Mouse (Mus musculus) ES-E14 (cell line): ENCODE results near the gene Myo1d. TPM values are rescaled to one million over a fixed set of nuclear protein-coding genes. Genes with fewer than 3 reads are reported as not detected.

ENCODE experiments used
- DNase-seq: peaks from one replicate; pipeline ENCODE4 v3.0.0-alpha.2; 2013; ENCODE audit warnings: low read depth, low spot score
- H3K27ac ChIP-seq: 2 replicates; pipeline ENCODE4 v1.5.1; 2012; ENCODE audit warnings: low read depth, mild to moderate bottlenecking, low read length, moderate library complexity, mixed read lengths; ENCODE audit not compliant: poor library complexity, insufficient read depth, severe bottlenecking
- H3K36me3 ChIP-seq: 2 replicates; pipeline ENCODE4 v1.6.1; 2012; ENCODE audit warnings: mild to moderate bottlenecking, low read length, moderate library complexity, mixed read lengths; ENCODE audit not compliant: control insufficient read depth, poor library complexity, insufficient read depth, severe bottlenecking
- H3K4me1 ChIP-seq, 2 experiments: fragments of 150-350 bp in 1 of 2; sonication (generic) in 1 of 2; 2 replicates each; pipeline ENCODE4 v1.6.1; 2012; ENCODE audit warnings: low read length in 2 of 2, mild to moderate bottlenecking in 1 of 2, mixed read lengths in 1 of 2; ENCODE audit not compliant: control insufficient read depth in 2 of 2, insufficient read depth in 2 of 2, poor library complexity in 1 of 2
- H3K4me3 ChIP-seq, 2 experiments: fragments of 150-350 bp in 1 of 2; sonication (generic) in 1 of 2; 2 replicates each; pipeline ENCODE4 v1.5.1; 2012; ENCODE audit warnings: low read length in 2 of 2, low read depth in 1 of 2, mild to moderate bottlenecking in 1 of 2, mixed read lengths in 1 of 2; ENCODE audit not compliant: insufficient read depth in 1 of 2, poor library complexity in 1 of 2, severe bottlenecking in 1 of 2
- H3K9ac ChIP-seq: 2 replicates; pipeline ENCODE4 v1.6.1; 2012; ENCODE audit warnings: low read depth, mild to moderate bottlenecking, low read length, mixed read lengths; ENCODE audit not compliant: poor library complexity, insufficient read depth, severe bottlenecking
- H3K9me3 ChIP-seq: fragments of 150-350 bp; sonication (generic); 2 replicates; pipeline ENCODE4 v1.6.1; 2012; ENCODE audit warnings: low read depth, mild to moderate bottlenecking, low read length; ENCODE audit not compliant: control insufficient read depth, insufficient read depth
- CHD2 ChIP-seq: IDR thresholded peaks from 2 replicates; pipeline ENCODE4 v1.6.1; 2014; ENCODE audit warnings: mild to moderate bottlenecking, low read depth, low read length, inconsistent platforms
- HCFC1 ChIP-seq: IDR thresholded peaks from 2 replicates; pipeline ENCODE4 v1.6.1; 2012; ENCODE audit warnings: low read length, inconsistent platforms, borderline replicate concordance; ENCODE audit not compliant: insufficient read depth
- MAFK ChIP-seq: IDR thresholded peaks from 2 replicates; pipeline ENCODE4 v1.6.1; 2014; ENCODE audit warnings: mild to moderate bottlenecking, low read depth, low read length, inconsistent platforms; ENCODE audit not compliant: insufficient read depth
- ZC3H11A ChIP-seq: IDR thresholded peaks from 2 replicates; pipeline ENCODE4 v1.6.1; 2012; ENCODE audit warnings: low read depth, mild to moderate bottlenecking, inconsistent platforms, low read length, borderline replicate concordance
- ZNF384 ChIP-seq: IDR thresholded peaks from 2 replicates; pipeline ENCODE4 v1.6.1; 2012; ENCODE audit warnings: low read depth, low read length, inconsistent platforms
- in situ Hi-C, 2 experiments: fragments of 600-800 bp; cut with MboI; formaldehyde crosslinking; loops; one replicate each; pipeline ENCODE4 v1.15.1; 2025; ENCODE audit warnings: low sequenced_read_pairs in 2 of 2, inconsistent platforms in 1 of 2; ENCODE audit not compliant: unreplicated experiment in 2 of 2
- total RNA-seq: library from RNA; depleted of rRNA; stranded (reverse); fragments of 300-350 nt; gene quantifications from 2 replicates; pipeline ENCODE4 v1.2.3, GENCODE M21; 2012

The Myo1d gene
- total RNA-seq, 1 experiment, result 2.9 TPM

DNA sequence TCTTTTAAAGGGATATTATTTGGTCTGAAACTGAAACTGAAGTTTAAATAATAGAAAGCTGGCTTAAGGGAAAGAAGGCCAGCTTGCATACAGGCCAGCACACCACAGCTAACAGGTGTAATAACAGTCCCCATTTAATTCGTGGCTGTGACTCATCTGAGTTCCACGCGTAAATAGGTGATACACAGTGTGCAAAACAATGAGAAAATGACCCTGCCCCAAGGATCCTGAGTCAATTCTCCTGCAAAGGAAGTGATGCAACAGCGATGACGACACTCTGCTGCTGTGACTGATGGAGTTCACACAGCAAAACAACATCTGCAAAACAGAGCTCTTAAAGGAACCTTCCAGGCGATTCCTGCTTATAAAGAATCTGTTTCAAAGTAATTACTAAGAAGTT lies 68.5 kb downstream of the Myo1d start:
- DNase-seq, result no peak
- no peak overlapping the region for H3K9ac ChIP-seq
- TF ChIP-seq ZNF384 (no peak), CHD2 (no peak), HCFC1 (no peak), ZC3H11A (no peak)
- no peaks in the 10 kb centered on the region for H3K36me3 ChIP-seq
- no peak overlapping the region for H3K4me3 ChIP-seq
- no peaks in the 10 kb centered on the region for H3K4me1 ChIP-seq
- no peak overlapping the region for H3K27ac ChIP-seq
- no peaks in the 10 kb centered on the region for H3K9me3 ChIP-seq
- in situ Hi-C loops, result no loop called here

DNA sequence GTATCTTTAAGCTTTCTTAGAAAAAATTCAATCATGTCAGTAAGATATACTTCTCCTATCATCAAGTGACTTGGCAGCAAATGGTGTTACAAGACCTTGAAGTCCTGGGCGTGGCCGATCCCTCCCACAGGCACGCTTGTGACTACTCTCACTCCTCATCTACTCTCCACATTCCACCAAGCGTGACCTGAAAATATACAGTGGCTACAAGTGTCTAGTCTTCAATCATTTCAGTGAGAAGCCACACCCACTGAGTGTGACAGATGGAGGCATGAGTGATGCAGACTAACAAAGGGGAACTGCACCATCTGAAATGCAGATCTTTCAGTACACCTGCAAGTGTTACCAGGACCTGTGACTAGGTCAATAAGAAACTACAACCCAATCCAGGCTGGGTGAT lies 79.2 kb downstream of the Myo1d start:
- Histone ChIP-seq H3K27ac (no peak overlapping the region), H3K4me3 (no peak overlapping the region), H3K9me3 (no peaks in the 10 kb centered on the region), H3K9ac (no peak overlapping the region), H3K36me3 (no peaks in the 10 kb centered on the region), H3K4me1 (no peaks in the 10 kb centered on the region)
- TF ChIP-seq CHD2 (no peak), MAFK (no peak), ZC3H11A (no peak), HCFC1 (no peak), ZNF384 (no peak)
- in situ Hi-C loops, result no loop called here
- DNase-seq, result no peak

GRCm38 (mm10) chr11:80698721-80699120 lies 81.1 kb downstream of the Myo1d start:
- H3K4me3 ChIP-seq, result no peak overlapping the region
- no peak for DNase-seq
- in situ Hi-C loops, result loop anchor here in 1 of 2 experiments (25.0 kb wide), 1 partner anchor 164 kb away; the partner anchor contains the start of gene Spaca3
- H3K9me3 ChIP-seq, result no peaks in the 10 kb centered on the region
- no peak overlapping the region for H3K27ac ChIP-seq
- no peak overlapping the region for H3K9ac ChIP-seq
- no peak for TF ChIP-seq HCFC1
- no peak for TF ChIP-seq CHD2
- TF ChIP-seq ZC3H11A, result no peak
- TF ChIP-seq ZNF384, result no peak
- TF ChIP-seq MAFK, result no peak
- no peaks in the 10 kb centered on the region for H3K36me3 ChIP-seq
- no peaks in the 10 kb centered on the region for H3K4me1 ChIP-seq

GRCm38 (mm10) chr11:80696350-80696749 lies 83.5 kb downstream of the Myo1d start:
- peak; percentile 26 for DNase-seq
- H3K4me1 ChIP-seq, result no peaks in the 10 kb centered on the region
- no peak overlapping the region for H3K4me3 ChIP-seq
- no peaks in the 10 kb centered on the region for H3K9me3 ChIP-seq
- in situ Hi-C loops, result loop anchor here in 1 of 2 experiments (25.0 kb wide), 1 partner anchor 166 kb away; the partner anchor contains the start of gene Spaca3
- H3K27ac ChIP-seq, result no peak overlapping the region
- peak; percentile 52; the same call in 1 of the 2 replicates for TF ChIP-seq ZC3H11A
- TF ChIP-seq ZNF384, result no peak
- no peaks in the 10 kb centered on the region for H3K36me3 ChIP-seq
- no peak overlapping the region for H3K9ac ChIP-seq

DNA sequence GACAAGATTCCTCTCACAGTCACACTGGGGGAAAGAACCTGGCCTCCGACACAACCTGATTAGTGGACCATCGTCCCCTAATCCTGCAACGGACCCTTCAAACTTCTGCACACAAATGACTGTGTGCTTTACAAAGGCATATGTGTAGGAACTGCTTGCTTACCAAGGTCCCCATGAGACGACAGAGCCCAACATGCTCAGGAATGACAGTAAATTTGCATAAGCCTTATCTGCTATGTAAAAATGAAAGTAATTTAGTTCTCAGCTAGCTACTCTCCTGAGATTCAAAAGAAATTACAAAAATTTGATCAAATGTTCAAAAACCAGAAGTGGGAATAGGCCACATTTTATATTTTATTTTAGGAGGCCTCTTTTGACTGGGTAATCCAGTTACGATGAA lies 95.2 kb downstream of the Myo1d start:
- no peak overlapping the region for H3K27ac ChIP-seq
- TF ChIP-seq HCFC1 (no peak), ZC3H11A (no peak), MAFK (no peak), ZNF384 (no peak), CHD2 (no peak)
- no peak overlapping the region for H3K9ac ChIP-seq
- no peak overlapping the region for H3K4me3 ChIP-seq
- H3K9me3 ChIP-seq, result no peaks in the 10 kb centered on the region
- no peaks in the 10 kb centered on the region for H3K36me3 ChIP-seq
- no peaks in the 10 kb centered on the region for H3K4me1 ChIP-seq
- no peak for DNase-seq
- in situ Hi-C loops, result loop anchor here in 1 of 2 experiments (25.0 kb wide), 1 partner anchor 178 kb away; the partner anchor contains the start of gene Spaca3
